Mouse (Mus musculus) ZHBTc4 (cell line): ENCODE measurements at regions not wholly inside any gene's neighbourhood (a gene's known extent, or its start where the extent isn't known, plus 50 kb on each side); places are given as distances from the start of the nearest gene placed in this dataset.
A peak's percentile ranks its signal among the peaks of the same experiment; 100 is the strongest.

Source experiments
- DNase-seq: peaks from one replicate; pipeline ENCODE4 v3.0.0-alpha.2; 2011; ENCODE audit warnings: low read depth, low spot score

DNA sequence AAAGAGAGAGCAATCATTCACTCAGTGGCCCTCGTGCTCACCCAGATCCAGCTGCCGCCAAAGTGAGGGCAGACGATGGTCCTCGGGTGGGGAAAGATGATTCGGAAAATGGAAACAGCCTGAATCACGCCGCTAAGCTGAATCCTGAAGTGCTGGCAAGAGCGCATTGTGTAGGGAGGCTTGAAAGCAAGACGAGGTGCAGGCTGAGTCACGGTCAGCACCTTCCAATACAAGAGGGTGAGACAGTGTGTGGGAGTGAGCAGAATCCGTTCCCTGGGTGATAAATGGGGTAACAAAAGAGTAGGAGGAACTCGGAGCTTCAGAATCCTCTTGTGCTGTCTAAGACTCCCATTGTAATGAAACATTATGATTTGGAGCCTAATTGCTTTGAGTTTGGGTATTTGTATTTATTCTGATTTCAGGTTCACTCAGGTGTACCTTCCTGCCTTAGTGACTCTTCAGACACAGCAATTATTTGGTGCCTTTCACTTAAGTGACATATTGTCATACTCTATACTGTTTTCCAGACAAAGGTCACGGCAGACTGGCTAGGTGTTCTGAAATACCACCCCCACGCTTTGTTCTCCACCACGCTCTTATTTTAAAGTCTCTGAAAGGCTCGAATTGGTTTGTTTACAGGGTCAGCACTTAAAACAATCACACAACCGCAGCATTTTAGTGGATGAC is 70.0 kb downstream of the Mbip start:
- peak; percentile 42 for DNase-seq

DNA sequence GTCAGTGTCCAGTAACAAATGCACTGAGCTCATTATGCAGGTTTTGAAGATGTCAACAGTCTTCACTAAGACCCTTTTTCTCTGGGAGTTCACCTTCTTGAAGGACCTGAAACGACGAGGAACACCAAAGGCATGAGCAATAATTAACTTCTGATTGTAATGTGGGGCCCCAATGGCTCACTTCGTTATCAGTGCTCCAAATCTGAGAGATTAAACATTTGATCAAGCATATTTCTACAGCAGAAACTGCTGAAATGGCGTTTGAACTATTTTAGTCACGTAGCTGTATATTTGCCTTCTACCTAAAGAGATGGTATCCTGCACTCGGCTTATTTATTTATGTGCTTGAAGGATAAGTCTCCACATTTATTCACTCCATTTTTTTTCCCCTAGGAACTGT is 80.6 kb downstream of the Mbip start:
- no peak for DNase-seq

GRCm38 (mm10) chr12:56261471-56261870 is 84.2 kb downstream of the Mbip start:
- no peak for DNase-seq

DNA sequence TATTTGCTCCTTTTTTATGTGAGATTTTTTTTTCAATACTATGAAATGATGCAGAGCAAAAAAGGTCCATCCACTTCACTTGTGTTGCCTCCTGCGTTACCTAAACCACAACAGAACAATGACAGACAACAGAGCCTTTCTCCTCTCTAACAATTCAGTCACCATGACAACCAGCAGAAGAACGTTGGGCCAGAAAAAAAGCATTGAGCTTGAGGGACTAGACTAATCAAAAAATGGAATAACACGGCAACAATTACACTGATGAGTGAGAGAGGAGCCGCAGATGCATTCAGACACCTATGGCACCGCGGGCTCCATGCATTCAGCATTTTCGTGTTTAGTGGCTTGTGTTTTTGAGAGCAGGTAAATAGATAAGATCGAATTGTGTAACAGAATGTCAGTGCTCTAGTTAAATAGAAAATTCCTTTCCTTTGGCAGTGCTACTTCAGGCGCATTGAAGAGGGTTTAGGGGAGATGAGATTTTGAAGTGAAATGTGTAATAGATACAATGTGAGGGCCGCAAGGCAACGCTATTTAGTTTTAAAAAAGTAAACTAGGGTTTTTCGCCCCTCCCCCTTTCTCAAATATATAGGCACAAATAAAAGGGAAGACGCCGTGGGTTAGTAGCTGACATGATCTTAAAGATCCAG is 87.2 kb downstream of the Mbip start:
- DNase-seq = no peak

DNA sequence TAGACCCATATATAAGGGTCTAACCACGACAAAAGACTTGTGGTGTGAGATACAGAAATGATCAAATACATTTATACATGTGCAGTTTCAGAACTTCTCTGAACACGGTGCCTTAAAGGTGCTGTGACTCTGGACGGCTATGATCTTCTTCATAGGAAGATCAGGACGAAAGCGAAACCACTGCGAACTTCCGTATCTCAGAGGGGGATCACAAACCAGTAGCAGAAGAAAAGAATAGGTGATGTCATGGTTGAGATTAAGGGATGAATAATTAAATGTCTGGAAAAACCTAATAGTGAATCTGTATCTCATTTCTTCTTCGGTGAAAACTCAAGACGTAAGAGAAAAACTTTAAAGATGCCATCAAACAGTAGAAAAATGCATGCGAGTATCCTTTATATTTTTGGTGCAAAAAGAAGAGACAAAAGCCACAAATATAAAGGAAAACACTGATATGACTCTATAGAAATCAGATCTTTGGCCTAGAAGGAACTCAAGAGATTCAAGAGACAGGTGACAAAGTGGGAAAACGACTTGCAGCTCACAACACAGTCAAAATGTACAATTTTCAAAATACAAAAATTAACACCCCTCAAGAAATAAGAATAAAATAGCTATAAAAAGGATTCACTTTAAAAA is 89.3 kb downstream of the Mbip start:
- no peak for DNase-seq

DNA sequence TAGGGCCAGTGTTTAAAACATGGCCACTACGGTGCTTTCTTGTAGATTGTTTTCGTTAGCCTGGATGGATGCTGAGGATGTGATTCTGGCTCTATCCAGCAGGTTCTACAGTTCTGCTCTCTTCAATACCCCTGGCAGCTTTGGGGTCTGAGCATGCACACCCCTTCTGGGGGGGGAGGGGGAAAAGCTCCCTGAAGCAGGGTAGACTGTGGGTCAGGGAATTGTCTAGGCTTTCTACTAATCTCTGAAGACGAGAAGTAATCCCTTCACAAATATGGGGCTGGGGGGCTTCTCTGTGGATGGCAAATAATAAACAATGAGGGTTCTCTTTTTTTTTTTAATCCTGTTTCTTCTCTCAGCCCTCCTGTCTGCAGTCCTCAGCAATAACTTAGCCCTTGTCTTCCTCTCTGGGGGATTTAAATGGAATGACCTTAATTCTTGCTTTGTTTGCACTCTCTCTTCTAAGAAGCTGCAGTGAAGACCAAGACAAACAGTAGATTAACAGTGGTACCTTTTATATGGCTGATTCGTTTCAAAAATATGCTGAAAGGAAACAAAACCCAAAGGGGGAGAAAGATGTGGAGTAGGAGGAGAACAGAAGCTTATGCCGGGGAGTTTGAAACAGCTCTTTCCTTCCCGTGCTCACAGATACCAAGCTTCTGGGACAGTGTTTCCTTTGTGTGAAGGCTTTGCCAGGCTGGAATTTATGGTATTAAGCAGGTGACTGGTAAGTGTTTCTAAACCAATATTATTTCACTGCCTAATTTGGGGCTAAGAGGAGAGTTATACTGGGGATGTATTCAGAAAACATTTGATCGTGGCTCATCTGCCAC is 92.9 kb downstream of the Mbip start:
- DNase-seq = no peak

- no peak for DNase-seq
Measured at GRCm38 (mm10) chr12:56250262-56250661, 95.4 kb downstream of the Mbip start.

DNA sequence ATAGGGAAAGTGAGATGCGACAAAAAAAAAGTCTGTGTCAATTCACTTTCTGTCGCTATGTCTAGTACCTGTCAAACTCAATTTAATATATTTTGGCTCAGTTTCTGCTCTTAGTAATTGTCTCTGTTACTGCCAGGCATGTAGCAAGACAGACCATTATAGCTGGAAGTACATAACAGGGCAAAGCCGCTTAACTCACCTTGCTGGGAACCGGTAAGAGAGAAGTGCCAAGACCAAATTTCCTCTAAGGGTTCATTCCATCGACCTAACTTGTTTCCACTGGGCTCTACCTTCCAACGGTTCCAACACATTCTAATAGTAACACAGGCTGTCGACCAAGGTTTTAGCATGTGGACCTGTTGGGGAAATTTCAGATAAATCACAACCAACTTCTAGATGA is 99.3 kb downstream of the Mbip start:
- DNase-seq = no peak

- DNase-seq = no peak
Measured at GRCm38 (mm10) chr12:56242803-56243202, 102.9 kb downstream of the Mbip start.

GRCm38 (mm10) chr12:56241735-56242134 is 104.0 kb downstream of the Mbip start:
- peak; percentile 91 for DNase-seq

DNA sequence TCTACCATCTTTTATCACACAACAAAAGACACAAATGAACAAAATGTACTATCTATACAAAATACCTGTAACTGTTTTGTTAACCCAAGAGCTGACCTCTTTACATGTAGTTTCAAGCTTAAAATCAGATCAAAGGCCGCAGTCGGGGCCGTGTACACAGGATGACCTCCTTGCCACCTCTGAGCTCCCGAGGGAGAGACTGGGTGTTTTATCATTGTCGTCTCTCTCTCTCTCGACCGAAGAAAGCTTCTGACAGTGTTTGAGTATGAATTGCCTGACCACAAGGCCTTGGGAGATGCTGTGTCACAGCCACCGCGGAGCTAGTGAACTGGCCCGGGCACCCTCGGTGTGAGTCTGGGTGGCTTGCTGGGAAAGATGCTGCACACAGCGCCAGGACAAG is 105.5 kb downstream of the Mbip start:
- no peak for DNase-seq

DNA sequence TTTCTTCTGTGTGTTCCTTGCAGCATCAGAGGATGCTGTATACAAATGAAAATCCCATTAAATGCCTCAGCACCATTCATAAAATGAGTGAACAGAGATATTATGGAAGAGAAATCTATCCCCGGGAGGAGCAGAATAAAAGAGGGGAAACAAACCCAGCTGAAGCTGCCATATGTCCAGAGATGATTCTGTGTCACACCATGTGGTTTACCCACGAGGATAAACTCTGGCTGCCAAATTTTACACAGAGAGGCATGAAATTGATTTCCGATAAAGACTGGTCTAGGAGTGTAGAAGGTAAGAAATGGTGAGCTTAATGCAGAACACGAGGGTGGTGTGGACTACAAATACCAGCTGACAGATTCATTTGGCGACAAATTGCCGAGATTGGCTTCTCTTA is 111.1 kb downstream of the Mbip start:
- no peak for DNase-seq

- DNase-seq = no peak
Measured at GRCm38 (mm10) chr12:56233209-56233608, 112.5 kb downstream of the Mbip start.

DNA sequence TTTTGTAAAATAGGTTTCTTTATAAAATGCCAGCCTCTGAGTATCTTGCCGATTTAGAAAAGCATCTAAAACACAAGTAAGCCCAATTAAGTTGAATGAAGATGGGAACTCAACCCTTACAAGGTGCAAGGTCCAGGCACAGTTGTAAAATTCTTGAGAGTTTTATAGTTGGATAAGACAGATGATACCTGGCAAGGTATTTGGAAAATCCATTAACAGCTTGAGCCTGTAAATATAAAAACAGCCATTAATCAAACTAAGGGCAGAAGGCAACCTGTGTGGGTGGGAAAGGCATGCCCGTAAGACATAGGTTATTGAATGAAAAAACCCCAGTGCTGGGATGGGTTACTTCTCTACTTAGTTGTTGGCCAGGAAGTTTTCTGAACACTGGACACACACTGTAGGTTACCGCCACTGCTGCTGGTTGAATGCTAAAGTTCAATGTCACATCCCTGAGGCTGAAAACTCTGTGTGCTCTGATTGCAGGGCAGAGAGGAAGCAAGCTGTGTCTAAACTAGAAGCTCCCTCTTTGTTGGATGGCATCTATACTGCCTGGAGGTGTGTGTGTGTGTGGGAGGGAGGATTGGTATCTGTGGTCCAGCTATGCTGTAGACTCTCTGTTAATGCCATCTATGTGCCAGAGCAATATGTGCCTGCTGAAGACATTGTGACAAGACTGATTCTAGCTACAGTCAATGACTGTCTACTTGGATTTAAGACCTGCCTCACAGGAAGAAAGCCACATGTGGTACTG is 121.4 kb downstream of the Mbip start:
- DNase-seq = no peak

GRCm38 (mm10) chr12:56193524-56193923 is 152.2 kb downstream of the Mbip start:
- no peak for DNase-seq

- no peak for DNase-seq
Measured at GRCm38 (mm10) chr12:56189562-56189961, 156.1 kb downstream of the Mbip start.

- no peak for DNase-seq
Measured at GRCm38 (mm10) chr12:56160736-56161135, 185.0 kb downstream of the Mbip start.

- no peak for DNase-seq
Measured at GRCm38 (mm10) chr12:56144359-56144758, 201.3 kb downstream of the Mbip start.

GRCm38 (mm10) chr12:56143789-56144188 is 201.9 kb downstream of the Mbip start:
- DNase-seq = no peak

DNA sequence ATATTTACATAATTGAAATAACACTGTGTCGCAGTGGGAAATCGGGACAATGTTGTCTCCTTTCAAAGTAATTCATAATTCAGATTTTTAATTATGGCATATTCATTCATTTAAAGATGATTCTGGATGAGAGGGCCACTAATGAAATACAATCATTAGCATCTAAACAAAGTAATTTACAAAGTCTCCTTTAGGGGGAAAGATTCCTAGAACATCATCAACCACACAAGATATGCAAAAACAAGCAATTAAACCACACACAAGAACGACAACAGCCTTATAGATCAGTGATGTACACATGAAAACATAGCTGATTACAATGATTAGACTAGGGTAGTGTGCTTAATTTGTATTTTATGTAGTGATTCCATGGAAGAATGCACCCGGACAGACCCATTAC is 231.2 kb downstream of the Mbip start:
- DNase-seq = no peak

DNA sequence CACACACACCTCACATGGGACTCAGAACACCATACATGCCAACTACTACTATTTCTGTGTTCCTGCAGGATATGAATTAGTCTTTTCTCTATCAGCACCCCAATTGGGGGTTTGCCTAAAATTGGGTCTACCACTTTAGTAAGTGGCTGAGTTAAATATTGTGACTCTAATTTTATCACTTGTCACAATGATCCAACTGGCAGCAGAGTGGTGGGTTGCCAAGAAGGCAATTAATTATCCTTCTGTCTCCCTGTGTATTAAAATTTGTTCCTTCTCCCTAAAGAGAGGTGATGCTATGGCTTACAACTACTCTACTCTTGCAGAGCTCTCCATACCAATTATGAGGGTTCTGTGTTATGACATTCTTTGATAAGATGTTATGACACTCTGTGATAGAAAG is 245.3 kb downstream of the Brms1l start:
- DNase-seq = no peak
